ENCODE assay signal across 8 mouse cellular contexts in the genomic region with DNA sequence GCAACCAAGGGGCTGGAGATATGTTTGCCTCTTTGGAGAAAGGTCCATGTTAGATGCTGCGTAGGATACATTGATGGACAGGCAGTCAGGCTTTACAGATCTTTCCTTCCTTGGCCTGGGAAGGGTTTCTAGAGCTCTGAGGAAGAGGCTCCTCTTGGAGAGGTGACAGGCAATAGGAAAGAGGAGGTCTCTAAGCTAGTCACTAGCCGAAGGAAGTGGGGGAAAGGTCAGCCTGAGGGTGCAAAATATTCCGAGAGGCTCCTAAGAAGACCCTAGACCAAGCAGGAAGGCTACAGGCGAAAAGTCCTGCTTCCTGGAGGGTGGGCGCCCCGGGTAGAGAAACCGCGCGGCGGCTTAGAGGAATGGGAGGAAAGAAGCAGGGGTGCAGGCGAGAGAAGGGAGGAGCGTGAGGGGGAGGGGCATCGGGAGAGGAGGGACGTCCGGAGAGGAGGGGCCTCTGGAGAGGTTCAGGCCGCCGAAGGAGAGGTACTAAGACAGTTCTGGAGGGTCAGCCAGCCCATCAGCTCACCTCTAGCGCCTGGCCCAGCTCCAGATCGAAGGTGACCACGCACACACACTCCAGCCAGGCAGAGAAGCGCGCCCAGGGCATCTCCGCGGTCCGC. TPM values are rescaled to one million over a fixed set of nuclear protein-coding genes. Genes with fewer than 3 reads are reported as not detected.
A peak's percentile ranks its signal among the peaks of the same experiment; 100 is the strongest.
DNase-seq lines count a peak whose midpoint lies in the region; ATAC-seq and TF ChIP-seq lines count a peak whose summit lies in the region.

No protein-coding gene starts in this region.

- no peaks in the 10 kb centered on the region for H3K9me3 ChIP-seq in embryonic facial prominence, embryonic 13.5 days

- peak overlapping the region; percentile 72 for H3ac ChIP-seq in myocyte (ENCODE audit: control insufficient read depth, insufficient read length)

- no peak for TF ChIP-seq CTCF in liver, adult 2 months (IDR thresholded peaks at IDR 0.05; ENCODE audit: low read depth, low read length)

- peak; percentile 89 for ATAC-seq in embryonic facial prominence, embryonic 13.5 days (ENCODE audit: insufficient number of reproducible peaks, insufficient read depth, low FRiP score, low TSS enrichment, low read depth)

- H3K9ac ChIP-seq in embryonic facial prominence, embryonic 13.5 days: peak overlapping the region; percentile 97
- H3K9ac ChIP-seq in liver, adult 2 months (ENCODE audit: low read depth, low read length): peak overlapping the region; percentile 93

- H3K4me2 ChIP-seq in embryonic facial prominence, embryonic 13.5 days: peak overlapping the region; percentile 72
- H3K4me2 ChIP-seq in myocyte (ENCODE audit: low read depth): peak overlapping the region; percentile 91

- peak; percentile 92 for TF ChIP-seq POLR2A in liver, adult 2 months (IDR thresholded peaks at IDR 0.05; ENCODE audit: extremely low read depth, insufficient read depth, low read length)
- peak; percentile 87 for TF ChIP-seq POLR2A in myocyte (IDR thresholded peaks at IDR 0.05; ENCODE audit: insufficient read length, low read depth)

- peaks cover 13% of the 10 kb centered on the region; the same call in 1 of the 2 replicates for H3K36me3 ChIP-seq in embryonic facial prominence, embryonic 13.5 days
- no peaks in the 10 kb centered on the region for H3K36me3 ChIP-seq in liver, adult 2 months (ENCODE audit: control insufficient read depth, insufficient read depth, low read length)
- H3K36me3 ChIP-seq in myocyte (ENCODE audit: control insufficient read depth, insufficient read depth): no peaks in the 10 kb centered on the region
- H3K36me3 ChIP-seq in splenic B cell, adult 2 months (ENCODE audit: control insufficient read depth, insufficient read depth, low read length, poor library complexity, severe bottlenecking): no peaks in the 10 kb centered on the region

- H3K4me1 ChIP-seq in embryonic facial prominence, embryonic 13.5 days: peaks cover 20% of the 10 kb centered on the region
- peaks cover 6% of the 10 kb centered on the region; the same call in 1 of the 2 replicates for H3K4me1 ChIP-seq in liver, adult 2 months (ENCODE audit: control insufficient read depth, insufficient read depth, low read length)

- WGBS in embryonic facial prominence, embryonic 13.5 days: under 1% methylated on average over 25 of the region's 25 CpGs
- 1% methylated on average over 25 of the region's 25 CpGs for WGBS in liver, adult 2 months

- no peaks in the 10 kb centered on the region for H3K79me2 ChIP-seq in liver, adult 2 months (ENCODE audit: control insufficient read depth, insufficient read depth, low read length)
- H3K79me2 ChIP-seq in myocyte (ENCODE audit: control insufficient read depth, insufficient read depth): no peaks in the 10 kb centered on the region

- peak overlapping the region; percentile 99 for H3K27ac ChIP-seq in embryonic facial prominence, embryonic 13.5 days
- H3K27ac ChIP-seq in liver, adult 2 months (replicated peaks; ENCODE audit: insufficient read depth, low read depth, low read length): peak overlapping the region; percentile 95

- no peaks in the 10 kb centered on the region for H3K27me3 ChIP-seq in embryonic facial prominence, embryonic 13.5 days
- no peaks in the 10 kb centered on the region for H3K27me3 ChIP-seq in liver, adult 2 months (ENCODE audit: control insufficient read depth, insufficient read depth, low read length)
- H3K27me3 ChIP-seq in myocyte (ENCODE audit: control insufficient read depth, insufficient read depth, insufficient read length): no peaks in the 10 kb centered on the region
- no peaks in the 10 kb centered on the region for H3K27me3 ChIP-seq in splenic B cell, adult 2 months (ENCODE audit: control insufficient read depth, insufficient read depth, low read length, poor library complexity, severe bottlenecking)

- DNase-seq in 416B (ENCODE audit: low read depth): peak; percentile 92
- peak; percentile 95 to 98 for DNase-seq in adrenal gland, postnatal 36 days
- DNase-seq in heart, adult 8-10 months (ENCODE audit: low spot score): peak; percentile 93
- DNase-seq in kidney, adult 9 months: peak; percentile 95
- DNase-seq in liver, adult 2 months (ENCODE audit: extremely low read depth, low read depth, low spot score): peak; percentile 83
- peak; percentile 87 for DNase-seq in splenic B cell, adult 2 months (ENCODE audit: low read depth, low spot score)

- H3K4me3 ChIP-seq in embryonic facial prominence, embryonic 13.5 days: peak overlapping the region; percentile 83
- H3K4me3 ChIP-seq in liver, adult 2 months (ENCODE audit: insufficient read depth, low read depth, low read length): peak overlapping the region; percentile 84
- peak overlapping the region; percentile 43 for H3K4me3 ChIP-seq in myocyte

TF ChIP-seq in myocyte, 11 proteins besides CTCF, POLR2A, EP300 and RAD21:
- TF ChIP-seq POLR2AphosphoS2 (IDR thresholded peaks at IDR 0.05; ENCODE audit: insufficient read length, low read depth) (peak; percentile 94), MAX (IDR thresholded peaks at IDR 0.05; ENCODE audit: low read depth) (no peak)
TF ChIP-seq in myocyte: peak in this region for 1.

RNA-seq across cellular contexts. Expression of a gene that starts 0.5 kb away (rescaled TPM):
- 1 to 10 TPM; 4.9 to 5.2 TPM for total RNA-seq in adrenal gland, postnatal 36 days (2021)
- polyA plus RNA-seq in embryonic facial prominence, embryonic 13.5 days (2015; fragmentation: Nextera tagmentation; extraction: Ambion mirVana): 21.3 TPM in 2 replicates
- total RNA-seq in heart, adult 8-10 months (2022): 10 to 100 TPM in 2 of 4 experiments, 1 to 10 TPM in 2; 8.8 to 12.9 (median 11.0) TPM
- 2.8 and 3.4 TPM in 2 replicates for total RNA-seq in liver, adult 2 months (2014; rRNA removed)
- 8.4 and 10.0 TPM in 2 replicates for polyA plus RNA-seq in liver, adult 2 months (2012; rRNA removed)
- 6.6 TPM for polyA plus RNA-seq in myocyte (2012; fragmentation: generic; extraction: Trizol)

RNA-seq across cellular contexts. Expression of a gene that starts 15.2 kb away (rescaled TPM):
- 100 to 1,000 TPM; 110 to 130 TPM for total RNA-seq in adrenal gland, postnatal 36 days (2021)
- polyA plus RNA-seq in embryonic facial prominence, embryonic 13.5 days (2015; fragmentation: Nextera tagmentation; extraction: Ambion mirVana): 130 and 157 TPM in 2 replicates
- 100 to 1,000 TPM in 2 of 4 experiments, 10 to 100 TPM in 2; 92.5 to 104 (median 99.6) TPM for total RNA-seq in heart, adult 8-10 months (2022)
- 80.0 and 111 TPM in 2 replicates for total RNA-seq in liver, adult 2 months (2014; rRNA removed)
- polyA plus RNA-seq in liver, adult 2 months (2012; rRNA removed): 189 and 199 TPM in 2 replicates
- 278 TPM for polyA plus RNA-seq in myocyte (2012; fragmentation: generic; extraction: Trizol)

RNA-seq across cellular contexts. Expression of a gene that starts 15.6 kb away (rescaled TPM):
- 10 to 100 TPM; 39.6 to 49.0 TPM for total RNA-seq in adrenal gland, postnatal 36 days (2021)
- 40.0 and 41.7 TPM in 2 replicates for polyA plus RNA-seq in embryonic facial prominence, embryonic 13.5 days (2015; fragmentation: Nextera tagmentation; extraction: Ambion mirVana)
- total RNA-seq in heart, adult 8-10 months (2022): 10 to 100 TPM; 82.1 to 87.5 (median 84.7) TPM
- total RNA-seq in liver, adult 2 months (2014; rRNA removed): 43.9 and 57.5 TPM in 2 replicates
- 115 and 143 TPM in 2 replicates for polyA plus RNA-seq in liver, adult 2 months (2012; rRNA removed)
- 43.6 TPM for polyA plus RNA-seq in myocyte (2012; fragmentation: generic; extraction: Trizol)

RNA-seq across cellular contexts. Expression of a gene that starts 46.4 kb away (rescaled TPM):
- total RNA-seq in adrenal gland, postnatal 36 days (2021): 1 to 10 TPM; 2.5 to 3.7 TPM
- 13.3 and 13.5 TPM in 2 replicates for polyA plus RNA-seq in embryonic facial prominence, embryonic 13.5 days (2015; fragmentation: Nextera tagmentation; extraction: Ambion mirVana)
- 1 to 10 TPM; 1.1 to 2.8 (median 2.7) TPM for total RNA-seq in heart, adult 8-10 months (2022)
- 0.74 and 1.1 TPM in 2 replicates for total RNA-seq in liver, adult 2 months (2014; rRNA removed)
- polyA plus RNA-seq in liver, adult 2 months (2012; rRNA removed): 1.1 and 1.3 TPM in 2 replicates
- polyA plus RNA-seq in myocyte (2012; fragmentation: generic; extraction: Trizol): 9.1 TPM

RNA-seq across cellular contexts. Expression of a gene that starts 55.3 kb away (rescaled TPM):
- 10 to 100 TPM in 1 of 2 experiments, 1 to 10 TPM in 1; 8.8 to 10.6 TPM for total RNA-seq in adrenal gland, postnatal 36 days (2021)
- polyA plus RNA-seq in embryonic facial prominence, embryonic 13.5 days (2015; fragmentation: Nextera tagmentation; extraction: Ambion mirVana): 4.6 and 4.7 TPM in 2 replicates
- total RNA-seq in heart, adult 8-10 months (2022): 10 to 100 TPM; 21.1 to 31.4 (median 28.0) TPM
- total RNA-seq in liver, adult 2 months (2014; rRNA removed): 2.4 and 3.3 TPM in 2 replicates
- 1.6 and 2.1 TPM in 2 replicates for polyA plus RNA-seq in liver, adult 2 months (2012; rRNA removed)
- polyA plus RNA-seq in myocyte (2012; fragmentation: generic; extraction: Trizol): 35.0 TPM

Comparison
In these comparisons a context has a peak if more than half of its experiments do, and no peak if none do; other contexts are left out.
1. Peak in every context shown above with its lines: DNase-seq, ATAC-seq, H3K4me3 ChIP-seq and H3K27ac ChIP-seq.